Mouse (Mus musculus): Measurements from ENCODE around the gene Ttc22. TPM values are rescaled to one million over a fixed set of nuclear protein-coding genes. Genes with fewer than 3 reads are reported as not detected.
A peak's percentile ranks its signal among the peaks of the same experiment; 100 is the strongest.

The Ttc22 gene
- polyA plus RNA-seq, 1 experiment, result 4.6 TPM

- 56% methylated on average over 5 of the region's 5 CpGs for WGBS
These were observed 54.5 kb downstream of the Ttc22 start for GRCm38 (mm10) chr4:106676749-106677148.

GRCm38 (mm10) chr4:106678442-106679118 lies 56.3 kb downstream of the Ttc22 start, which contains the start of gene Ttc4:
Gene Ttc4, minus strand, starts transcription at chr4:106678944.
- TF ChIP-seq POLR2A (IDR thresholded peaks at IDR 0.05; ENCODE audit: low read depth, low read length), result peak; percentile 40
- TF ChIP-seq CTCF (conservative IDR thresholded peaks at IDR 0.05; ENCODE audit: insufficient read depth, insufficient read length, low read depth, low read length), result no peak
- under 1% methylated on average over 43 of the region's 43 CpGs for WGBS
- H3K4me3 ChIP-seq (ENCODE audit: insufficient read depth, low read depth, low read length), result peak within 1 kb of the TSS; percentile 83
- DNase-seq, result peak; percentile 93
- 0 out of 2 replicates have a peak, but pooled peaks cover 2% of the 10 kb centered on the region for H3K4me1 ChIP-seq (ENCODE audit: control insufficient read depth, insufficient read depth, low read length)
- H3K27ac ChIP-seq (ENCODE audit: insufficient read depth, low read depth, low read length), result no peak within 1 kb of the TSS
- H3K27me3 ChIP-seq (replicated peaks; ENCODE audit: control insufficient read depth, insufficient read depth, low read length), result no peaks in the 10 kb centered on the region
- peaks cover 4% of the 10 kb centered on the region; the same call in 1 of the 2 replicates for H3K36me3 ChIP-seq (ENCODE audit: control insufficient read depth, insufficient read depth, low read length)

More at GRCm38 (mm10) chr4:106676749-106677148, 54.5 kb downstream of the Ttc22 start:
- Histone ChIP-seq H3K4me3 (ENCODE audit: insufficient read depth, low read depth, low read length) (no peak overlapping the region), H3K27me3 (replicated peaks; ENCODE audit: control insufficient read depth, insufficient read depth, low read length) (no peaks in the 10 kb centered on the region), H3K36me3 (ENCODE audit: control insufficient read depth, insufficient read depth, low read length) (peaks cover 4% of the 10 kb centered on the region), H3K4me1 (ENCODE audit: control insufficient read depth, insufficient read depth, low read length) (0 out of 2 replicates have a peak, but pooled peaks cover 2% of the 10 kb centered on the region), H3K27ac (ENCODE audit: insufficient read depth, low read depth, low read length) (no peak overlapping the region)
- TF ChIP-seq POLR2A (IDR thresholded peaks at IDR 0.05; ENCODE audit: low read depth, low read length) (no peak), CTCF (conservative IDR thresholded peaks at IDR 0.05; ENCODE audit: insufficient read depth, insufficient read length, low read depth, low read length) (no peak)
- DNase-seq, result peak; percentile 76

GRCm38 (mm10) chr4:106679152-106679551 lies 56.9 kb downstream of the Ttc22 start:
- Histone ChIP-seq H3K27me3 (replicated peaks; ENCODE audit: control insufficient read depth, insufficient read depth, low read length) (no peaks in the 10 kb centered on the region), H3K36me3 (ENCODE audit: control insufficient read depth, insufficient read depth, low read length) (peaks cover 3% of the 10 kb centered on the region; the same call in 1 of the 2 replicates), H3K4me1 (ENCODE audit: control insufficient read depth, insufficient read depth, low read length) (0 out of 2 replicates have a peak, but pooled peaks cover 2% of the 10 kb centered on the region), H3K27ac (ENCODE audit: insufficient read depth, low read depth, low read length) (no peak overlapping the region), H3K4me3 (ENCODE audit: insufficient read depth, low read depth, low read length) (0 out of 2 replicates have a peak overlapping the region, but pooled peaks have one; percentile 83)
- DNase-seq, result no peak
- TF ChIP-seq CTCF (conservative IDR thresholded peaks at IDR 0.05; ENCODE audit: insufficient read depth, insufficient read length, low read depth, low read length) (no peak), POLR2A (IDR thresholded peaks at IDR 0.05; ENCODE audit: low read depth, low read length) (no peak)
- WGBS, result 43% methylated on average over 3 of the region's 3 CpGs

GRCm38 (mm10) chr4:106680955-106681354 lies 58.7 kb downstream of the Ttc22 start:
- WGBS, result 40% methylated on average over 2 of the region's 2 CpGs
- H3K4me3 ChIP-seq (ENCODE audit: insufficient read depth, low read depth, low read length), result no peak overlapping the region

GRCm38 (mm10) chr4:106688636-106689296 lies 66.5 kb downstream of the Ttc22 start:
- H3K27me3 ChIP-seq (replicated peaks; ENCODE audit: control insufficient read depth, insufficient read depth, low read length), result no peaks in the 10 kb centered on the region
- no peaks in the 10 kb centered on the region for H3K4me1 ChIP-seq (ENCODE audit: control insufficient read depth, insufficient read depth, low read length)
- no peak overlapping the region for H3K27ac ChIP-seq (ENCODE audit: insufficient read depth, low read depth, low read length)
- H3K36me3 ChIP-seq (ENCODE audit: control insufficient read depth, insufficient read depth, low read length), result no peaks in the 10 kb centered on the region
- TF ChIP-seq CTCF (conservative IDR thresholded peaks at IDR 0.05; ENCODE audit: insufficient read depth, insufficient read length, low read depth, low read length), result no peak
- no peak for TF ChIP-seq POLR2A (IDR thresholded peaks at IDR 0.05; ENCODE audit: low read depth, low read length)
- 47% methylated on average over 3 of the region's 3 CpGs for WGBS
- no peak for DNase-seq
- H3K4me3 ChIP-seq (ENCODE audit: insufficient read depth, low read depth, low read length), result no peak overlapping the region

More at GRCm38 (mm10) chr4:106680955-106681354, 58.7 kb downstream of the Ttc22 start:
- TF ChIP-seq CTCF (conservative IDR thresholded peaks at IDR 0.05; ENCODE audit: insufficient read depth, insufficient read length, low read depth, low read length), result no peak
- no peak for TF ChIP-seq POLR2A (IDR thresholded peaks at IDR 0.05; ENCODE audit: low read depth, low read length)
- no peaks in the 10 kb centered on the region for H3K27me3 ChIP-seq (replicated peaks; ENCODE audit: control insufficient read depth, insufficient read depth, low read length)
- 0 out of 2 replicates have a peak, but pooled peaks cover 2% of the 10 kb centered on the region for H3K4me1 ChIP-seq (ENCODE audit: control insufficient read depth, insufficient read depth, low read length)
- no peak for DNase-seq
- H3K27ac ChIP-seq (ENCODE audit: insufficient read depth, low read depth, low read length), result no peak overlapping the region
- no peaks in the 10 kb centered on the region for H3K36me3 ChIP-seq (ENCODE audit: control insufficient read depth, insufficient read depth, low read length)

Other genes with a start within 250 kb of the Ttc22 start
- 5.8 and 6.0 TPM in 2 replicates for gene Pcsk9, start 158.1 kb upstream of the Ttc22 start, polyA plus RNA-seq (2012; rRNA removed)
- gene Bsnd, start 130.1 kb upstream of the Ttc22 start, polyA plus RNA-seq (2012; rRNA removed), result 73.6 and 78.1 TPM in 2 replicates
- 242 and 276 TPM in 2 replicates for gene Dhcr24, start 61.4 kb upstream of the Ttc22 start, polyA plus RNA-seq (2012; rRNA removed)
- not detected in 2 replicates for gene Lexm, start 5.2 kb upstream of the Ttc22 start, polyA plus RNA-seq (2012; rRNA removed)
- 9.6 and 10.6 TPM in 2 replicates for gene Pars2, start 28.6 kb downstream of the Ttc22 start, polyA plus RNA-seq (2012; rRNA removed)
- gene Ttc4, start 56.5 kb downstream of the Ttc22 start, polyA plus RNA-seq (2012; rRNA removed), result 41.3 and 50.4 TPM in 2 replicates
- gene Mroh7, start 108.5 kb downstream of the Ttc22 start, polyA plus RNA-seq (2012; rRNA removed), result 9.2 and 9.7 TPM in 2 replicates
- 265 and 295 TPM in 2 replicates for gene Fam151a, start 111.5 kb downstream of the Ttc22 start, polyA plus RNA-seq (2012; rRNA removed)
- gene Acot11, start 182.6 kb downstream of the Ttc22 start, polyA plus RNA-seq (2012; rRNA removed), result 18.2 and 20.2 TPM in 2 replicates

Data from kidney, adult 2 months (tissue).